Mouse (Mus musculus) liver, postnatal 0 days (tissue): ENCODE results near the gene Mst1.

ENCODE experiments used
- CTCF ChIP-seq: sonication (generic); IDR thresholded peaks from 2 replicates; pipeline ENCODE4 v1.5.1; 2016; ENCODE audit warnings: antibody characterized with exemption, low read depth
- EP300 ChIP-seq: IDR thresholded peaks from 2 replicates; pipeline ENCODE4 v1.6.1; 2016; ENCODE audit warnings: antibody characterized with exemption, low read depth, mild to moderate bottlenecking

DNA sequence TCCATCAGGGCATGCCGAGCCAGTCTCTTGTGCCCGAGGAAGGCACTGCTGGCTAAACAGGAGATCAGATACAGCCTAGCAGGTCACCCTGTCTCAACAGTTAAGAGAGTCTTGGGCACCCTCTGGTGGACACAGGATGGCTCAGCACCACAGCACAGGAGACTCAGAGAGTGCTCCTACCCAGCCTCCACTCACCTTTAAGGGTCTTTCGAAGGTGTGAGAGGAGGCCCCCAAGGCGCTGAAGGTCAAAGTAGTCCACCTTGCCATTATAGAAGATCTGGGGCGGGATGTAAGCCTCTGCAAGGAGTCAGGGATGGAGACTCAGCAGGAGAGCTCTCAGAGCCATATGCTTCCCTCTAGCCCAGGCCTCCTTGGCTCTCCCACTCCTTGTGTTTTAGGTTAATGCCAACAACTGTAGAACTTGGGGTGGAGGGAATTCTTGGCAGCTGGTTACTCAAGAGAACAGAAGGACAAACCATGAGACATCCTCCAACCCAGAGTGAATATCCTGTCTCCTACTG, 14.7 kb upstream of the Mst1 start:
- TF ChIP-seq EP300 (no peak), CTCF (peak; percentile 82)
